Mouse (Mus musculus): Measurements from ENCODE around the gene Rpgrip1l. TPM values are rescaled to one million over a fixed set of nuclear protein-coding genes. Genes with fewer than 3 reads are reported as not detected.

Gene Rpgrip1l
- 4.7 TPM in 2 replicates for polyA plus RNA-seq (2015; fragmentation: Nextera tagmentation; extraction: Ambion mirVana)

DNA sequence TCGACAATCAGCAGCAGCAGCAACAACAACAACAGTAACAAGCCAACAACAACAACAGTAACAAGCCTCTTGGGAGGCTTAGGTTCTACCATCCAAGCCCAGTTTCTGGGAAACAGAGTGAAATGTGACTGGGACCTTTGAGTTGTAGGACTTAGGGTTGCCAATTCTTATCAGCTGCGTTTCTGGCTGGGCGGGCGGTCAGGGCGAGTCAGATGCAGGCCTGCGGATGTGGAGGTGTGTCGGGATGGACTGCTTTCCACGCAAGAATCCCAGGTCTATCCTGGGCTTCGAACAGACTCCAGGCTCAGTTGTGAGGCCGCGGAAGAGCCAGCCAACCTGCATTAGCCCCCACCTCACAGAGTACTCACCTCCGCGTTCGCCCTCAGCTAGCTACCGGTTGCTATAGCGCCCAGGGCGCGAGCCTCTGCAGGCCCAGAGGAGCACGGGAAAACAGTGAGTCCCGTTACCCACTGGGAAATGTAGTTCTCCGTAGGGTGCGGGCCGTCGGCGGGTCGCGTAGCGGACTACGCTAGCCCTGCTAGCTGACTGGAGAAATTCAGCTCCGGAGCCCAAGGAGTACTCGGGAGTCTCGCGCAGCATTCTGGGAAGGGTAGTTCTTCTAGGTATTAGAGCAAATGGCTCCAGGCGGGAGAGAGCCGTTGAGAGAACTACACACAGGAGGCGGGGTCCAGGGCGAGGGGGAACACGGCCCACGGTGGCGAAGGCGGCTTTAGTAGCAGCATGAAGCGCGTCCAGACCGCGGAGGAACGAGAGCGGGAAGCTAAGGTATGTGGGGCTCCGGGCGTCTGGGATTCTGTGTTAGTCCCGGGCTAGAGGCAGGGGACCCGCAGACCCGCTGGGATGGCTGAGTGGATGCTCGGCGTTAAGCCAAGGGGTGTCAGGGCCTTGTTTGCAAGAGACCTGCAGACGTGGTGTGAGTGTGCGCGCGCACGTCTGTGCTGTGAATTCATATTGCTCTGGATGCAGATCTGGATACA lies at the start of gene Rpgrip1l, which contains the start of gene Fto:
Gene Rpgrip1l (minus strand): TSS at position 428 of the 998 bp plus-strand sequence.
Gene Fto (plus strand): TSS at position 691 of the 998 bp plus-strand sequence.

DNA sequence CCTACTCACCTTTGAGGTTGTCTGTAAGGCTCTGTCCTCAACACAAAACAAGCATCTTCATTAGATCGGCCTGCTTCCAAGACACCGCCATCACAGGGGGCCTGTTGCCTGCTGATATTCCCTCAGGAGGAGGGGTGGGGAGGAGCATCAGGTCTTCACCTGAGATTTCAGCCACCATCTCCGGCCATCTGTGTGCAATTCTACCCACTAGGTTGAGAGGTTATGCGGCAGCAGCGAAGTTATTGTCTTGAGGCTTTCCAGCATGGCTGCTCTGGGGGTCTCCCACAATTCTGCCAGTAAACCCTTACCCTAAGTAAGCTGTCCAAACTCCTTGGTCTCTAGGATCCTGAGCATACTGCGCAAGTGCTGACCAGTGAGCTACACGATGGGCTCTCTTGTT lies 113.2 kb downstream of the Rpgrip1l start, which contains the start of gene Aktip:
Gene Aktip (minus strand): TSS at position 101 of the 400 bp plus-strand sequence.

Other genes starting within 250 kb of the Rpgrip1l start
- 9.7 and 11.2 TPM in 2 replicates for gene Rbl2, start 243.2 kb downstream of the Rpgrip1l start, polyA plus RNA-seq (2015; fragmentation: Nextera tagmentation; extraction: Ambion mirVana)
- gene Aktip, start 113.3 kb downstream of the Rpgrip1l start, polyA plus RNA-seq (2015; fragmentation: Nextera tagmentation; extraction: Ambion mirVana) = 12.7 and 15.8 TPM in 2 replicates
- gene Fto, start 263 bp upstream of the Rpgrip1l start, polyA plus RNA-seq (2015; fragmentation: Nextera tagmentation; extraction: Ambion mirVana) = 18.4 and 21.0 TPM in 2 replicates